8 mouse cellular contexts compared by ENCODE assay signal in the genomic region with DNA sequence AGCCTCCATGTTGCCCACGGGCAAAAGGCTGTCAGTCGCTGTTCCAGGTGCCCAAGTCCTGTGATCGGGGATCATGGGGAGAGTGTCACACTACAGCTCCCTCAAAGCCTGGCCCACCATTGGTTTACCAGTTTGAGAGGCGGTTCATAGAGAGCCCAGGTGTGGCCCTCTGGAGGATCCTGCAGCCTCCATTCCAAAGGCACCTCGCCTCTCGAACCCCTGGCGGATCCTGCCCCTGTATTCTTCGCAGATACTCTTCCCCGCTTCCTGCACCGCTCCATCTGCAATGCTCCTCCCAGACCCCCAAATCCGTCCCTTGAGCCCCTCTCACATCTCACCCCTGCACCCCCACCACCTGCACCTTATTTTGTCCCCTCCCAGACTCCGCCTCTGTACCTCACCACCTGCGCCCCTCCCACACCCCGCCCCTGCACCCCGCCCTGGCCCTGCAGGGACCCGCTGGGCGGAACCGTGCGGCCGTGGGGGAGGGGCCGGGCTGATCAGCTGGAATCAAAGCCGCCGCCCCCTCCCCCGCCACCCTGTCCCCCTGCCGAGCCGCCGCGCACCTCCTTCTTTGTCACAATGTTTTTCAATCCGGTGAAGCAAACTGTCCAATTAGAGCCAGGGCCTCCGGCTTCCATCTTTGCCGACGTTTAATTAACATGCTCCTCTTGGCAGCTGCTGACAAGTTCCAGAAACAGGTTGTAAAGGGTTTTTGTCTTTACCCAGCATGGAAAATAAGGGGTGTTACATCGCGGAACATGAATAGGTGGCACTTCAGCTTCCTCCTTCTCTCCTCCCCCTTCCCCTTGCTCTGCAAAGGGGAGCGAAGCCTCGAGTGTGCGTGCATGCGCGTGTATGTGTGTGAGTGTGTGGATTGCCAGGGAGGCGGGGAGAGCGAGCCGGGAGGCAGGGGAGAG. TPM values are rescaled to one million over a fixed set of nuclear protein-coding genes. Genes with fewer than 3 reads are reported as not detected.
DNase-seq lines count a peak whose midpoint lies in the region; ATAC-seq lines count a peak whose summit lies in the region.

No protein-coding gene starts in this region.

- H3K27me3 ChIP-seq in kidney, embryonic 14.5 days (ENCODE audit: control insufficient read depth, insufficient read depth, low read length) = peaks cover 70% of the 10 kb centered on the region
- peaks cover 57% of the 10 kb centered on the region for H3K27me3 ChIP-seq in hindbrain, embryonic 11.5 days (ENCODE audit: control insufficient read depth, insufficient read depth, low read length)
- peaks cover 72% of the 10 kb centered on the region for H3K27me3 ChIP-seq in midbrain, embryonic 13.5 days

- peaks cover 9% of the 10 kb centered on the region for H3K4me1 ChIP-seq in kidney, embryonic 14.5 days (ENCODE audit: control insufficient read depth, insufficient read depth, low read length)
- peaks cover 22% of the 10 kb centered on the region for H3K4me1 ChIP-seq in hindbrain, embryonic 11.5 days (replicated peaks; ENCODE audit: control insufficient read depth, insufficient read depth, low read length)
- peaks cover 51% of the 10 kb centered on the region for H3K4me1 ChIP-seq in midbrain, embryonic 13.5 days (replicated peaks)

- H3K9ac ChIP-seq in kidney, embryonic 14.5 days (ENCODE audit: low read depth, low read length) = no peak overlapping the region
- H3K9ac ChIP-seq in hindbrain, embryonic 11.5 days (ENCODE audit: low read depth, low read length) = peak overlapping the region; percentile 42; the same call in 1 of the 2 replicates
- H3K9ac ChIP-seq in midbrain, embryonic 13.5 days (replicated peaks) = peak overlapping the region; percentile 61

- peak overlapping the region; percentile 34 for H3K4me3 ChIP-seq in kidney, embryonic 14.5 days (ENCODE audit: low read length)
- peak overlapping the region; percentile 31 for H3K4me3 ChIP-seq in hindbrain, embryonic 11.5 days (ENCODE audit: low read depth, low read length)
- H3K4me3 ChIP-seq in midbrain, embryonic 13.5 days (replicated peaks) = peak overlapping the region; percentile 45

- 1% methylated on average over 42 of the region's 42 CpGs for WGBS in kidney, embryonic 14.5 days
- WGBS in hindbrain, embryonic 11.5 days = 2% methylated on average over 37 of the region's 42 CpGs
- WGBS in midbrain, embryonic 13.5 days = 2% methylated on average over 42 of the region's 42 CpGs

- H3K9me3 ChIP-seq in kidney, embryonic 14.5 days (ENCODE audit: control insufficient read depth, low read length) = peaks cover 6% of the 10 kb centered on the region
- H3K9me3 ChIP-seq in hindbrain, embryonic 11.5 days (ENCODE audit: control insufficient read depth, low read length) = no peaks in the 10 kb centered on the region
- H3K9me3 ChIP-seq in midbrain, embryonic 13.5 days = peaks cover 5% of the 10 kb centered on the region; the same call in 1 of the 2 replicates

- peak overlapping the region; percentile 48 for H3K4me2 ChIP-seq in kidney, embryonic 14.5 days (replicated peaks; ENCODE audit: low read depth, low read length)
- H3K4me2 ChIP-seq in hindbrain, embryonic 11.5 days (replicated peaks; ENCODE audit: low read depth, low read length) = peak overlapping the region; percentile 74
- H3K4me2 ChIP-seq in midbrain, embryonic 13.5 days (replicated peaks) = peak overlapping the region; percentile 69

- no peak for DNase-seq in kidney, adult 9 months
- DNase-seq in cerebellum, postnatal 36 days = peak; percentile 28 to 42
- peak; percentile 72 for DNase-seq in hindbrain, embryonic 11.5 days (ENCODE audit: low spot score)
- DNase-seq in left cerebral cortex, adult 18-20 months (ENCODE audit: low spot score in 2 of 2) = peak; percentile 75 to 76
- DNase-seq in thymus, postnatal 14 days = peak; percentile 30
- DNase-seq in adrenal gland, postnatal 25 days = no peak

- peak; percentile 47; the same call in 1 of the 2 replicates for ATAC-seq in kidney, embryonic 14.5 days (ENCODE audit: low FRiP score, low TSS enrichment)
- peak; percentile 56 for ATAC-seq in hindbrain, embryonic 11.5 days (ENCODE audit: low FRiP score)
- ATAC-seq in midbrain, embryonic 13.5 days = peak; percentile 61

- H3K27ac ChIP-seq in kidney, embryonic 14.5 days (ENCODE audit: low read depth, low read length) = no peak overlapping the region
- H3K27ac ChIP-seq in hindbrain, embryonic 11.5 days (ENCODE audit: low read depth, low read length) = peak overlapping the region; percentile 62
- peak overlapping the region; percentile 84 for H3K27ac ChIP-seq in midbrain, embryonic 13.5 days

- H3K36me3 ChIP-seq in kidney, embryonic 14.5 days (ENCODE audit: control insufficient read depth, insufficient read depth, low read length) = no peaks in the 10 kb centered on the region
- no peaks in the 10 kb centered on the region for H3K36me3 ChIP-seq in hindbrain, embryonic 11.5 days (ENCODE audit: control insufficient read depth, insufficient read depth, low read length)
- no peaks in the 10 kb centered on the region for H3K36me3 ChIP-seq in midbrain, embryonic 13.5 days

RNA-seq across cellular contexts. Expression of a gene that starts 25.4 kb away (rescaled TPM):
- 14.2 and 18.5 TPM in 2 replicates for polyA plus RNA-seq in kidney, embryonic 14.5 days (2014; fragmentation: Nextera tagmentation; extraction: Ambion mirVana)
- 1.4 and 2.7 TPM in 2 replicates for polyA plus RNA-seq in hindbrain, embryonic 11.5 days (2014; fragmentation: Nextera tagmentation; extraction: Ambion mirVana)
- total RNA-seq in left cerebral cortex, adult 18-20 months (2021) = 1 to 10 TPM; 1.6 to 2.3 TPM
- 2.1 and 2.5 TPM in 2 replicates for polyA plus RNA-seq in midbrain, embryonic 13.5 days (2015; fragmentation: Nextera tagmentation; extraction: Ambion mirVana)
- total RNA-seq in adrenal gland, postnatal 25 days (2021) = 14.6 and 14.9 TPM in 2 replicates

Comparison
In these comparisons a context has a peak if more than half of its experiments do, and no peak if none do; other contexts are left out.
1. DNase-seq: peak in cerebellum, postnatal 36 days (2 of 2), hindbrain, embryonic 11.5 days (single experiment), left cerebral cortex, adult 18-20 months (2 of 2) and thymus, postnatal 14 days (single experiment); none in kidney, adult 9 months (single experiment) and adrenal gland, postnatal 25 days (single experiment).
2. Peak in every context shown above with its lines, with median percentiles within 50 percentile points of each other: ATAC-seq, H3K4me2 ChIP-seq and H3K4me3 ChIP-seq.